Mouse (Mus musculus) CD4-positive naive resting alpha-beta T cell, adult 57 days (primary cell): ENCODE results near the gene Gzmc. TPM values are rescaled to one million over a fixed set of nuclear protein-coding genes. Genes with fewer than 3 reads are reported as not detected.

Experiments
- total RNA-seq: library from RNA; stranded (reverse); gene quantifications from one replicate; pipeline ENCODE4 v1.2.4, GENCODE M21; 2023

Gene Gzmc
- total RNA-seq = not detected

DNA sequence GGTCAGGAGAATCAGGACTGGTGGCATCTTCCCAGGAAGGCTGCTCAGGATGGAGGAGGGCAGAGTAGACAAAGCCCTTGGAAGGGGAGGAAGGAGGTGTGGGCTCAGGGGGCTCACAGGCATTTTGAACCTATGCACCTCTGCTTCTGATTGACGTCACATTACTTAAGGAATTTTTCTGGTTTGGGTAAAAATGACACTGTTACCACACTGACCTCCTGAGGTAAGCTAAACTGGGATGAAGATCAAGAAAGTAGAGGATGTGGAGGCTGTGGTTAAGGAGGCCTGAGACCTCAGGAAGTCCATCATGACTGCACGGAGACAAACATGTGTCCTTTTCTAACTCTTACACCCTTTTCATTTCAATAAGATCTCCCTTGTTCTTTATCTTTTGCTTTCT is at the start of gene Gzmc:
Gene Gzmc, minus strand, starts transcription at position 101 of the 400 bp plus-strand sequence.

DNA sequence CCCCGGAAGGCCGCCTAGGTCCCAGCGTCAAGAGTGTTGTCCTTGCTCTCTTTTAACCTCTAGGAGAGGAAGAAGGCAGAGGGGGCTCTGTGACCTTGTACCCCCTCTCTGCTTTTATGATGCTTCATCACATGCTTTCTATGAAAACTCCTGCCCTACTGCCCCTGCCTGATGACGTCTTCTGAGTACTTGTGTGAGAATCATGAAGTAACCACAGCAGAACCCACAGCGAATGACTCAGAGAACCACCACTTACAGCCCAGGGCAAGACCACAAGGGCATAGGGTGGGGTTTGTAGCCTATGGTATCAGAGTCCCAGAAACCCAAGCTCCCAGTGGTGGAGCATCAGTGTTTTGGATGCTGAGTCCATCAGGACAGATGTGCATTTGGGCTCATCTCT is 27.7 kb upstream of the Gzmc start, which contains the start of gene Gzmb:
Gene Gzmb, minus strand, starts transcription at position 108 of the 400 bp plus-strand sequence.

DNA sequence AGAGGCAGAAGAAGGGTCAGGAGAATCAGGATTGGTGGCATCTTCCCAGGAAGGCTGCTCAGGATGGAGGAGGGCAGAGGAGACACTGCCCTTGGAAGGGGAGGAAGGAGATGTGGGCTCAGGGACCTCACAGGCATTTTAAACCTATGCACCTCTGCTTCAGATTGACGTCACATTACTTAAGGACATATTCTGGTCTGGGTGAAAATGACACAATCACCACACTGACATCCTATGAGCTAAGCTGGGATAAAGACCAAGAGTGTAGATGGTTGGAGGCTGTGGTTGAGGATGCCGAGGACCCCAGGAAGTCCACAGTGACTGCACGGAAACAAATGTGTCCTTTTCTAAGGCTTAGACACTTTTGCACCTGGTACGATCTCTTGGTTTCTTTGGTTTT is 23.1 kb downstream of the Gzmc start, which contains the start of gene Gzmf:
Gene Gzmf, minus strand, starts transcription at position 101 of the 400 bp plus-strand sequence.

Other genes starting within 250 kb of the Gzmc start
- not detected for gene Mcpt1, start 216.7 kb downstream of the Gzmc start, total RNA-seq
- not detected for gene Mcpt9, start 204.2 kb downstream of the Gzmc start, total RNA-seq
- not detected for gene Mcpt2, start 192.6 kb downstream of the Gzmc start, total RNA-seq
- not detected for gene Mcpt4, start 172.3 kb downstream of the Gzmc start, total RNA-seq
- 3.9 TPM for gene Mcpt8, start 149.4 kb downstream of the Gzmc start, total RNA-seq
- gene Ctsg, start 132.1 kb downstream of the Gzmc start, total RNA-seq = not detected
- gene Gzme, start 114.0 kb downstream of the Gzmc start, total RNA-seq = not detected
- not detected for gene Gzmd, start 102.0 kb downstream of the Gzmc start, total RNA-seq
- gene Gzmg, start 75.1 kb downstream of the Gzmc start, total RNA-seq = not detected
- gene Gzmn, start 60.1 kb downstream of the Gzmc start, total RNA-seq = not detected
- gene Gzmf, start 23.2 kb downstream of the Gzmc start, total RNA-seq = not detected
- 2.0 TPM for gene Gzmb, start 27.6 kb upstream of the Gzmc start, total RNA-seq
- not detected for gene Atp12a, start 130.4 kb upstream of the Gzmc start, total RNA-seq
- gene Rnf17, start 167.9 kb upstream of the Gzmc start, total RNA-seq = not detected